Mouse (Mus musculus): ENCODE measurements around the gene Six2. TPM values are rescaled to one million over a fixed set of nuclear protein-coding genes. Genes with fewer than 3 reads are reported as not detected.

The Six2 gene
- polyA plus RNA-seq, 1 experiment from 2014 or later, result not detected

DNA sequence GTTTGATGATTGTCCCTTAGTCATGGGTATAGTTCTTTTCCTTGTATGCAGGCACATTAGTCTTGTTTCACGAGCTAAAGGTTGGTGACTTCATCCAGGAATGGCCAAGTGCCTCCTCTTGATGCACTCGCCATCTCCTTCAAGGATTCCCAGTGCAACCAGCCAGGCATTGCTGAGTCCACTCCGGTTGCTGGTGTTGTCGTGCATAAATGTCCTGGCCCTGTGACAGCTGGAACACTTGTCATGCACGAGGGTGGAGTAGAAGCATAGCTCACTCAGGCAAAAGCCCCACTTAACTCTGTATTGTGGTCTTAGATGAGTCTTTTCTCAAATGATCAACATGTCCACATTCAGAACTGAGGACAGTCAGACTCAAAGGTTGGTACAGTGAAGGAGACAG is 35.1 kb upstream of the Six2 start:
- WGBS (ENCODE audit: insufficient replicate concordance), result 71% methylated on average over 5 of the region's 5 CpGs
- ATAC-seq, result no peak

DNA sequence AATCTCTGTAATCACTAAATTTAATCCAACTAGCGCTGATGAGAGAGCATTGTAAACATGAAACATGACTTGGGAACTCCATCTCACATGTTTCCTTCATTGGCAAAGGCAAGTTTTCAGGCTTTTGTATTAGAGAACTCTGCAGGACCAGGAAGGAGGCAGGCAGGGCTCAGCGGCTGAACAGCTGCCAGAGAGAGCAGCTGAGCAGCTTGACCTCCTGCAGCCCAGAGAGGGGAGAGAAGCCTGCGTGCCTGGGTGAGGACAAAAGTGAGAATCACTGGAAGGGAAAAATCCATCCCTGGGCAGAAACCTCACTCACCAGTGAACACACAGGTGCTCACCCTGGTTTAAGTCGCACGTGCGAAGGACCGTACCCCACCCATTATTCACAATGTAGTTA is 29.2 kb upstream of the Six2 start:
- H3K4me3 ChIP-seq (ENCODE audit: low read depth, low read length), result no peak overlapping the region
- TF ChIP-seq CTCF (IDR thresholded peaks at IDR 0.05; ENCODE audit: low read depth), result no peak
- WGBS (ENCODE audit: insufficient replicate concordance), result 75% methylated on average over 7 of the region's 7 CpGs
- no peak for DNase-seq
- H3K27me3 ChIP-seq (ENCODE audit: insufficient read depth, low read length), result no peaks in the 10 kb centered on the region
- H3K4me1 ChIP-seq (ENCODE audit: insufficient read depth), result no peaks in the 10 kb centered on the region
- no peak overlapping the region for H3K4me2 ChIP-seq (ENCODE audit: low read depth, low read length)
- no peak overlapping the region for H3K27ac ChIP-seq (ENCODE audit: low read depth)
- no peak for ATAC-seq
- no peak overlapping the region for H3K9ac ChIP-seq (replicated peaks)
- H3K9me3 ChIP-seq (ENCODE audit: low read length), result no peaks in the 10 kb centered on the region
- no peaks in the 10 kb centered on the region for H3K36me3 ChIP-seq (replicated peaks; ENCODE audit: insufficient read depth, low read length)

More for the DNA sequence above, 35.1 kb upstream of the Six2 start:
- TF ChIP-seq EP300 (IDR thresholded peaks at IDR 0.05; ENCODE audit: low read depth) (no peak), CTCF (IDR thresholded peaks at IDR 0.05; ENCODE audit: low read depth) (no peak)
- no peak overlapping the region for H3K9ac ChIP-seq (replicated peaks)
- DNase-seq, result no peak
- no peaks in the 10 kb centered on the region for H3K9me3 ChIP-seq (ENCODE audit: low read length)
- no peaks in the 10 kb centered on the region for H3K27me3 ChIP-seq (ENCODE audit: insufficient read depth, low read length)
- no peak overlapping the region for H3K4me2 ChIP-seq (ENCODE audit: low read depth, low read length)
- H3K36me3 ChIP-seq (replicated peaks; ENCODE audit: insufficient read depth, low read length), result no peaks in the 10 kb centered on the region
- no peak overlapping the region for H3K27ac ChIP-seq (ENCODE audit: low read depth)
- H3K4me3 ChIP-seq (ENCODE audit: low read depth, low read length), result no peak overlapping the region
- no peaks in the 10 kb centered on the region for H3K4me1 ChIP-seq (ENCODE audit: insufficient read depth)

- Histone ChIP-seq H3K9ac (replicated peaks) (no peak overlapping the region), H3K4me3 (ENCODE audit: low read depth, low read length) (no peak overlapping the region), H3K27me3 (ENCODE audit: insufficient read depth, low read length) (no peaks in the 10 kb centered on the region), H3K9me3 (ENCODE audit: low read length) (no peaks in the 10 kb centered on the region), H3K4me2 (ENCODE audit: low read depth, low read length) (no peak overlapping the region), H3K27ac (ENCODE audit: low read depth) (no peak overlapping the region), H3K4me1 (ENCODE audit: insufficient read depth) (no peaks in the 10 kb centered on the region), H3K36me3 (replicated peaks; ENCODE audit: insufficient read depth, low read length) (no peaks in the 10 kb centered on the region)
- DNase-seq, result no peak
- 73% methylated on average over 11 of the region's 11 CpGs for WGBS (ENCODE audit: insufficient replicate concordance)
- TF ChIP-seq EP300 (IDR thresholded peaks at IDR 0.05; ENCODE audit: low read depth), result no peak
- TF ChIP-seq CTCF (IDR thresholded peaks at IDR 0.05; ENCODE audit: low read depth), result peak; percentile 23; the same call in 1 of the 2 replicates
- ATAC-seq, result no peak
These were observed 27.7 kb upstream of the Six2 start for GRCm38 (mm10) chr17:85715784-85716183.

DNA sequence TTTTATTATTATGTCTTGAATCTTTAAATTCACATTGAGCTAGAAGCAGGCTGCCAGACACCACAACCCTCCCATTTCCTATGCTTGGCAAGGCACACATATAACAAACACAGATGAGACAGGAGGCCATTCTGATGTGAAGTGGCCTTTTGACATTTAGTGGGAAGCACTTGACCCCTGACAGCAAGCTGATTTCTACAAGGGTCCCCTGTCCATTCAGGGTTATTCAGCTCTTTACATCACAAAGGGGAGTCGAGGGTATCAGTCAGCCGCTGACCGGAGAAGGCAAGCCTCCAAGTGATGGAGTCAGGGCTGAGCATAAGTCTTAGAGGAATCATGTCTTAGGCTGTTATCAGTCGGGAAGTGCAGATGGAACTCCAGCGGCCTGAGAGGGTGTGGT is 26.3 kb upstream of the Six2 start:
- ATAC-seq (no peak), DNase-seq (no peak)
- H3K4me1 ChIP-seq (ENCODE audit: insufficient read depth), result no peaks in the 10 kb centered on the region
- no peak overlapping the region for H3K4me2 ChIP-seq (ENCODE audit: low read depth, low read length)
- H3K27ac ChIP-seq (ENCODE audit: low read depth), result no peak overlapping the region
- H3K4me3 ChIP-seq (ENCODE audit: low read depth, low read length), result no peak overlapping the region
- H3K36me3 ChIP-seq (replicated peaks; ENCODE audit: insufficient read depth, low read length), result no peaks in the 10 kb centered on the region
- WGBS (ENCODE audit: insufficient replicate concordance), result 59% methylated on average over 5 of the region's 5 CpGs
- no peaks in the 10 kb centered on the region for H3K9me3 ChIP-seq (ENCODE audit: low read length)
- TF ChIP-seq EP300 (IDR thresholded peaks at IDR 0.05; ENCODE audit: low read depth) (no peak), CTCF (IDR thresholded peaks at IDR 0.05; ENCODE audit: low read depth) (no peak)
- no peak overlapping the region for H3K9ac ChIP-seq (replicated peaks)
- H3K27me3 ChIP-seq (ENCODE audit: insufficient read depth, low read length), result no peaks in the 10 kb centered on the region

- no peak overlapping the region for H3K9ac ChIP-seq (replicated peaks)
- no peaks in the 10 kb centered on the region for H3K9me3 ChIP-seq (ENCODE audit: low read length)
- 75% methylated on average over 10 of the region's 10 CpGs for WGBS (ENCODE audit: insufficient replicate concordance)
- no peaks in the 10 kb centered on the region for H3K4me1 ChIP-seq (ENCODE audit: insufficient read depth)
- DNase-seq (no peak), ATAC-seq (no peak)
- TF ChIP-seq CTCF (IDR thresholded peaks at IDR 0.05; ENCODE audit: low read depth) (no peak), EP300 (IDR thresholded peaks at IDR 0.05; ENCODE audit: low read depth) (no peak)
- H3K36me3 ChIP-seq (replicated peaks; ENCODE audit: insufficient read depth, low read length), result no peaks in the 10 kb centered on the region
- H3K4me3 ChIP-seq (ENCODE audit: low read depth, low read length), result no peak overlapping the region
- H3K27me3 ChIP-seq (ENCODE audit: insufficient read depth, low read length), result no peaks in the 10 kb centered on the region
- no peak overlapping the region for H3K27ac ChIP-seq (ENCODE audit: low read depth)
- no peak overlapping the region for H3K4me2 ChIP-seq (ENCODE audit: low read depth, low read length)
These were observed 24.8 kb upstream of the Six2 start for GRCm38 (mm10) chr17:85712874-85713273.

- H3K4me2 ChIP-seq (ENCODE audit: low read depth, low read length), result no peak overlapping the region
- no peaks in the 10 kb centered on the region for H3K36me3 ChIP-seq (replicated peaks; ENCODE audit: insufficient read depth, low read length)
- no peaks in the 10 kb centered on the region for H3K4me1 ChIP-seq (ENCODE audit: insufficient read depth)
- no peaks in the 10 kb centered on the region for H3K9me3 ChIP-seq (ENCODE audit: low read length)
- H3K4me3 ChIP-seq (ENCODE audit: low read depth, low read length), result no peak overlapping the region
- no peaks in the 10 kb centered on the region for H3K27me3 ChIP-seq (ENCODE audit: insufficient read depth, low read length)
- 69% methylated on average over 12 of the region's 12 CpGs for WGBS (ENCODE audit: insufficient replicate concordance)
- ATAC-seq (no peak), DNase-seq (no peak)
- H3K27ac ChIP-seq (ENCODE audit: low read depth), result no peak overlapping the region
- TF ChIP-seq EP300 (IDR thresholded peaks at IDR 0.05; ENCODE audit: low read depth) (no peak), CTCF (IDR thresholded peaks at IDR 0.05; ENCODE audit: low read depth) (no peak)
- H3K9ac ChIP-seq (replicated peaks), result no peak overlapping the region
These were observed 16.5 kb upstream of the Six2 start for GRCm38 (mm10) chr17:85704369-85705260.
